Mouse (Mus musculus) heart, postnatal 0 days (tissue): ENCODE data around the gene Plekha8. TPM values are rescaled to one million over a fixed set of nuclear protein-coding genes. Genes with fewer than 3 reads are reported as not detected.

ENCODE experiments used
- ATAC-seq: fragments of 200-750 bp; cut with Nextera tagmentation; 2 replicates; pipeline ENCODE4 v1.8.0; 2017; ENCODE audit warnings: low read depth, moderate number of reproducible peaks, moderate library complexity; ENCODE audit not compliant: insufficient read depth
- DNase-seq: peaks from one replicate; pipeline ENCODE4 v3.0.0-alpha.2; 2016; ENCODE audit warnings: low spot score
- H3K27ac ChIP-seq: fragments of 300-500 bp; sonication (generic); 2 replicates; pipeline ENCODE4 v1.5.1; 2014; ENCODE audit warnings: low read depth, mild to moderate bottlenecking
- H3K27me3 ChIP-seq: fragments of 300-500 bp; sonication (generic); 2 replicates; pipeline ENCODE4 v1.6.1; 2014; ENCODE audit warnings: low read length, mixed read lengths; ENCODE audit not compliant: control insufficient read depth, insufficient read depth
- H3K36me3 ChIP-seq: fragments of 300-500 bp; sonication (generic); replicated peaks from 2 replicates; pipeline ENCODE4 v1.6.1; 2014; ENCODE audit warnings: low read length, mixed read lengths; ENCODE audit not compliant: control insufficient read depth, insufficient read depth
- H3K4me1 ChIP-seq: fragments of 300-500 bp; sonication (generic); 2 replicates; pipeline ENCODE4 v1.6.1; 2014; ENCODE audit warnings: antibody characterized with exemption; ENCODE audit not compliant: control insufficient read depth, insufficient read depth
- H3K4me2 ChIP-seq: fragments of 300-500 bp; sonication (generic); 2 replicates; pipeline ENCODE4 v1.6.1; 2014; ENCODE audit warnings: low read depth, mild to moderate bottlenecking, low read length, moderate library complexity
- H3K4me3 ChIP-seq: fragments of 300-500 bp; sonication (generic); 2 replicates; pipeline ENCODE4 v1.5.1; 2014; ENCODE audit warnings: low read depth, low read length
- H3K9ac ChIP-seq: fragments of 300-500 bp; sonication (generic); replicated peaks from 2 replicates; pipeline ENCODE4 v1.6.1; 2014; ENCODE audit warnings: low read depth, low read length, mixed read lengths
- H3K9me3 ChIP-seq: fragments of 300-500 bp; sonication (generic); replicated peaks from 2 replicates; pipeline ENCODE4 v1.6.1; 2016; ENCODE audit warnings: low read length; ENCODE audit not compliant: control insufficient read depth
- CTCF ChIP-seq: IDR thresholded peaks from 2 replicates; pipeline ENCODE4 v1.5.1; 2016; ENCODE audit warnings: antibody characterized with exemption, control low read depth, low read depth
- EP300 ChIP-seq: IDR thresholded peaks from 2 replicates; pipeline ENCODE4 v1.6.1; 2016; ENCODE audit warnings: antibody characterized with exemption, low read depth
- WGBS: fragments of 180-500 bp; shearing (Covaris S2); extraction: QIAGEN DNeasy Blood & Tissue Kit; methylation state at CpG from one replicate; pipeline ENCODE4 v1.1.7; 2014; 5-methylcytosine and 5-hydroxymethylcytosine counted together
- polyA plus RNA-seq: library from polyadenylated mRNA; unstranded; fragments of >200 nt; fragmentation: Nextera tagmentation; extraction: Ambion mirVana; gene quantifications from 2 replicates; pipeline ENCODE4 v1.2.1, GENCODE M21; 2015
- total RNA-seq: library from RNA; depleted of rRNA; stranded (reverse); fragments of >200 nt; gene quantifications from 2 replicates; pipeline ENCODE4 v1.2.3, GENCODE M21; 2014; ENCODE audit warnings: low replicate concordance

Plekha8 gene
- total and polyA plus RNA-seq, 2 experiments from 2014 or later = 5.3 to 10.0 TPM

- 86% methylated on average over 21 of the region's 21 CpGs for WGBS
- TF ChIP-seq CTCF (no peak), EP300 (no peak)
- Histone ChIP-seq H3K27ac (no peak overlapping the region), H3K9ac (no peak overlapping the region), H3K4me1 (peaks cover 9% of the 10 kb centered on the region), H3K4me3 (no peak overlapping the region), H3K27me3 (peaks cover 6% of the 10 kb centered on the region; the same call in 1 of the 2 replicates), H3K36me3 (no peaks in the 10 kb centered on the region), H3K4me2 (no peak overlapping the region), H3K9me3 (no peaks in the 10 kb centered on the region)
- ATAC-seq (no peak), DNase-seq (no peak)
Measured at GRCm38 (mm10) chr6:54686946-54687737, 92.2 kb downstream of the Plekha8 start.

DNA sequence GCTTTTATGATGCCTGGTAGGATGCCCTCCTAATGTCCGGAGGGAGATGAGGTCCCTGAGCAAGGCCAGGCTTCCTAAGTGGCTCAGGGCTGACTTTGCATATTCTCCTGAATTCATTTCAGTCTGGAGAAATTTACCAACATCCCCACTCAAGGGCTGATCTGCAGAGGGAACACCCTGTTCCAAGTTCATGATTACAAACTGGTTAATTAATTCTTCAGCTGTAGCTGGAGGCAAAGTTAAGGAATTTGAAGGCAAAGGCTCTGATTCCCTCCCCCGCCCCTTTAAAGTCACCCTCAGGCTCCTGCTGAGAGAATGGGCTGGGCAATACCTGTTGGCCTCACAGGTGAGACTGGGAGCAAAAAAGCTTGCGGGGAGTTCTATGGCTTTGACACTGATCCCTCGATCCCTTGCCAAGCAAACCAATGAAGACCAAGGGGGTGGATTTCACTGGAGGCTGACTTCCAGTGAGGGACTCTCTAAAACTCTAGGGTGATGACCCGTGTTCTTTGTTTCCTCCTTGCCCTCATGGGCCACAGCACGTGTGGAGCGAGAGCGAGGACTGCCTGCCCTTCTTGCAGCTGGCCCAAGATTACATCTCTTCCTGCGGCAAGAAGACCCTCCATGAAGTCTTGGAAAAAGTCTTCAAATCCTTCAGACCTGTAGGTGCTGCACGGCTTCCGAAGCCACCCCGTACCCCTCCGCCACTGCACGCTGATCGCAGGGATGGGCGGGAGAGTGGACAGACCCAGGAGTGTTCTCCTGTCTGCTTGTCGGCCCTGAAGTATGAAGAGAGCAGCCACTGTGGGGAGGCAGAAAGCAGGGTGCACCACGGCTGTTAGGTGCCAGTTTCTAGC lies 93.8 kb downstream of the Plekha8 start:
- ATAC-seq (no peak), DNase-seq (no peak)
- H3K4me2 ChIP-seq = no peak overlapping the region
- H3K9me3 ChIP-seq = no peaks in the 10 kb centered on the region
- no peak overlapping the region for H3K27ac ChIP-seq
- 77% methylated on average over 18 of the region's 18 CpGs for WGBS
- H3K4me3 ChIP-seq = no peak overlapping the region
- no peaks in the 10 kb centered on the region for H3K27me3 ChIP-seq
- TF ChIP-seq CTCF (no peak), EP300 (no peak)
- peaks cover 4% of the 10 kb centered on the region; the same call in 1 of the 2 replicates for H3K4me1 ChIP-seq
- H3K36me3 ChIP-seq = no peaks in the 10 kb centered on the region
- H3K9ac ChIP-seq = no peak overlapping the region

- H3K4me1 ChIP-seq = peaks cover 4% of the 10 kb centered on the region; the same call in 1 of the 2 replicates
- H3K27me3 ChIP-seq = no peaks in the 10 kb centered on the region
- no peaks in the 10 kb centered on the region for H3K9me3 ChIP-seq
- H3K9ac ChIP-seq = no peak overlapping the region
- no peak overlapping the region for H3K27ac ChIP-seq
- 86% methylated on average over 7 of the region's 7 CpGs for WGBS
- ATAC-seq (no peak), DNase-seq (no peak)
- H3K36me3 ChIP-seq = no peaks in the 10 kb centered on the region
- no peak overlapping the region for H3K4me2 ChIP-seq
- TF ChIP-seq EP300 = no peak
- TF ChIP-seq CTCF = no peak
- H3K4me3 ChIP-seq = no peak overlapping the region
Measured at GRCm38 (mm10) chr6:54689686-54690085, 94.8 kb downstream of the Plekha8 start.

GRCm38 (mm10) chr6:54690838-54691237 lies 95.9 kb downstream of the Plekha8 start:
- H3K4me3 ChIP-seq = no peak overlapping the region
- no peak overlapping the region for H3K4me2 ChIP-seq
- no peak for TF ChIP-seq CTCF
- TF ChIP-seq EP300 = no peak
- H3K27ac ChIP-seq = no peak overlapping the region
- peaks cover 3% of the 10 kb centered on the region; the same call in 1 of the 2 replicates for H3K4me1 ChIP-seq
- ATAC-seq = no peak
- H3K9ac ChIP-seq = no peak overlapping the region
- no peaks in the 10 kb centered on the region for H3K27me3 ChIP-seq
- no peaks in the 10 kb centered on the region for H3K9me3 ChIP-seq
- 51% methylated on average over 13 of the region's 13 CpGs for WGBS
- DNase-seq = no peak
- H3K36me3 ChIP-seq = no peaks in the 10 kb centered on the region

DNA sequence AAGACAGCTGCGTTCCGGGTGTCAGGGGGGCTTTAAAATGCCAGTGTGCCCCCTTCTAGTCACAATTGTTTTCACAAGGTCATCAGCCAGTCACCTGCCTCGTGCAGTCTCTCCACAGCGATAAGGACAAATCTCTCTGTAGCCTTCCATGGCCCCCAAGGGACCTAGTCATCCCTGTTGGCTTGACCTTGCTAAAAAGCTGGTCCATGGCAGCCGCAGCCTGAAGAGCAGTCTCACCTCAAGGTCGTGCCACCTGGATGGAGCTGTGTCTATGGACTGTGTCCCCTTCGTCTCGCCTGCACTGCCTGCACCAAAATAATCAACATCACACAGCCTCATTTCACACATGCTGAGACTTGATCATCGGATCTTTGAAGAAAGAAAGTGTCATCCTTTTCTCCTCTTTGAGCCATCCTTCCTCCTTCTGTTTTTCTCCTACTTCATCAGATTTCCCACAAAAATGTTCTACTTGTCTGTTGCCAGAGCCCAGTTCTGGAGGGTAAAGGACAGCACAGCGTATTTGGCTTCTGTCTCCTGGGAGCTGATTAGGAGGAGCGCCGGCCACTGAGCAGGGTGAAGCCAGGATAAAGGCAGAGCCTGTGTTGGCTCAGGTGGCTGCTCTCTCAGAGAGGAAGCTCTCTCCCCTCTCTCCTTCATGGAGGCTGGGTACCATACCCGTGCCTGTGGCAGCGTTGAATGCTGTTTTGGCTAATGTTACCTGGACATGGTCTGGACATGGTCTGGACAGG lies 96.6 kb downstream of the Plekha8 start:
- no peak for DNase-seq

More for the DNA sequence above, 96.6 kb downstream of the Plekha8 start:
- no peak for TF ChIP-seq CTCF
- TF ChIP-seq EP300 = no peak
- no peak overlapping the region for H3K4me2 ChIP-seq
- WGBS = 49% methylated on average over 14 of the region's 14 CpGs
- no peaks in the 10 kb centered on the region for H3K36me3 ChIP-seq
- no peak overlapping the region for H3K4me3 ChIP-seq
- no peaks in the 10 kb centered on the region for H3K27me3 ChIP-seq
- ATAC-seq = no peak
- H3K9me3 ChIP-seq = no peaks in the 10 kb centered on the region
- H3K27ac ChIP-seq = no peak overlapping the region
- H3K4me1 ChIP-seq = no peaks in the 10 kb centered on the region
- no peak overlapping the region for H3K9ac ChIP-seq
